In genomic region chr14:122837018-122837417, GRCm38 (mm10) we compare ENCODE assay signal across 23 mouse cellular contexts.
A peak's percentile ranks its signal among the peaks of the same experiment; 100 is the strongest.
DNase-seq lines count a peak whose midpoint lies in the region; ATAC-seq lines count a peak whose summit lies in the region.
"Had no signal": no experiment of that assay in that cellular context is flagged by ENCODE, and none has a peak within 500 bp of the region (broad histone marks: within the 10 kb centered on the region; RNA-seq: fewer than 3 reads in every experiment).

No protein-coding gene starts in this region.

- no peak overlapping the region for H3K4me3 ChIP-seq in forebrain, embryonic 12.5 days (replicated peaks)
- no peak overlapping the region for H3K4me3 ChIP-seq in forebrain, embryonic 11.5 days (ENCODE audit: low read depth, low read length)
- no peak overlapping the region for H3K4me3 ChIP-seq in forebrain, embryonic 10.5 days
- H3K4me3 ChIP-seq: erythroblast, embryonic 14.5 days; forebrain, embryonic 15.5 days; heart, embryonic 12.5 days; kidney, embryonic 15.5 days; liver, embryonic 13.5 days; midbrain, embryonic 13.5 days; neural tube, embryonic 12.5 days had no signal

- H3K27ac ChIP-seq in forebrain, embryonic 12.5 days = no peak overlapping the region
- no peak overlapping the region for H3K27ac ChIP-seq in forebrain, embryonic 11.5 days (ENCODE audit: low read depth, low read length)
- H3K27ac ChIP-seq in forebrain, embryonic 10.5 days = no peak overlapping the region
- H3K27ac ChIP-seq: forebrain, embryonic 15.5 days; kidney, embryonic 15.5 days; liver, embryonic 13.5 days; midbrain, embryonic 13.5 days; neural tube, embryonic 12.5 days had no signal

- ATAC-seq in forebrain, embryonic 12.5 days (ENCODE audit: low FRiP score) = peak; percentile 17; the same call in 1 of the 2 replicates
- ATAC-seq in forebrain, embryonic 11.5 days (replicated peaks; ENCODE audit: low FRiP score) = no peak
- ATAC-seq: activated CD4-positive, CD25-positive, alpha-beta regulatory T cell, adult 4 months; forebrain, embryonic 15.5 days; intestine, postnatal 0 days; midbrain, embryonic 13.5 days had no signal

- H3K9me3 ChIP-seq in forebrain, embryonic 12.5 days = no peaks in the 10 kb centered on the region
- H3K9me3 ChIP-seq in forebrain, embryonic 11.5 days (ENCODE audit: control insufficient read depth, low read length) = no peaks in the 10 kb centered on the region
- no peaks in the 10 kb centered on the region for H3K9me3 ChIP-seq in forebrain, embryonic 10.5 days
- H3K9me3 ChIP-seq: forebrain, embryonic 15.5 days; heart, embryonic 12.5 days; kidney, embryonic 15.5 days; liver, embryonic 13.5 days; midbrain, embryonic 13.5 days; neural tube, embryonic 12.5 days had no signal

- H3K27me3 ChIP-seq in forebrain, embryonic 12.5 days = no peaks in the 10 kb centered on the region
- H3K27me3 ChIP-seq in forebrain, embryonic 11.5 days (ENCODE audit: control insufficient read depth, insufficient read depth, low read length) = no peaks in the 10 kb centered on the region
- no peaks in the 10 kb centered on the region for H3K27me3 ChIP-seq in forebrain, embryonic 10.5 days (ENCODE audit: poor library complexity, severe bottlenecking)
- H3K27me3 ChIP-seq: forebrain, embryonic 15.5 days; heart, embryonic 12.5 days; kidney, embryonic 15.5 days; liver, embryonic 13.5 days; midbrain, embryonic 13.5 days; neural tube, embryonic 12.5 days had no signal

- no peak for DNase-seq in forebrain, embryonic 11.5 days (ENCODE audit: low spot score)
- DNase-seq in left cerebral cortex, postnatal 4 days = peak; percentile 42
- DNase-seq in left cerebral cortex, postnatal 36 days (ENCODE audit: low spot score in 2 of 2) = no peak
- DNase-seq in cerebellum, postnatal 36 days = peak; percentile 12 to 13
- DNase-seq in retina, postnatal 1 day = peak; percentile 16
- DNase-seq in forebrain, embryonic 10.5 days (ENCODE audit: extremely low spot score, low spot score) = no peak
- DNase-seq: adrenal gland, adult 8-10 months; gastrocnemius, postnatal 10 days; heart, postnatal 10 days; kidney, postnatal 36 days; liver, embryonic 13.5 days; lung, adult 2 months; thymus, adult 2 months; thymus, postnatal 4 days had no signal

- intact Hi-C loops in left cerebral cortex, postnatal 4 days (cut with DNase I) = no loop called here
- intact Hi-C loops in left cerebral cortex, postnatal 36 days (cut with DNase I) = no loop called here

- H3K4me2 ChIP-seq in forebrain, embryonic 12.5 days = no peak overlapping the region
- H3K4me2 ChIP-seq in forebrain, embryonic 11.5 days (ENCODE audit: low read depth, low read length, severe bottlenecking) = no peak overlapping the region
- H3K4me2 ChIP-seq: forebrain, embryonic 15.5 days; heart, embryonic 12.5 days; kidney, embryonic 15.5 days; liver, embryonic 13.5 days; midbrain, embryonic 13.5 days; neural tube, embryonic 12.5 days had no signal

- WGBS in forebrain, embryonic 12.5 days = 81% methylated on average over 2 of the region's 2 CpGs
- WGBS in forebrain, embryonic 11.5 days = 75% methylated on average over 2 of the region's 2 CpGs
- WGBS in forebrain, embryonic 10.5 days = 77% methylated on average over 2 of the region's 2 CpGs

- no peaks in the 10 kb centered on the region for H3K36me3 ChIP-seq in forebrain, embryonic 12.5 days (replicated peaks)
- H3K36me3 ChIP-seq in forebrain, embryonic 11.5 days (ENCODE audit: control insufficient read depth, insufficient read depth, low read length) = no peaks in the 10 kb centered on the region
- no peaks in the 10 kb centered on the region for H3K36me3 ChIP-seq in forebrain, embryonic 10.5 days (replicated peaks)
- H3K36me3 ChIP-seq: forebrain, embryonic 15.5 days; heart, embryonic 12.5 days; kidney, embryonic 15.5 days; liver, embryonic 13.5 days; midbrain, embryonic 13.5 days; neural tube, embryonic 12.5 days had no signal

- H3K4me1 ChIP-seq in forebrain, embryonic 12.5 days = peaks cover 8% of the 10 kb centered on the region; the same call in 1 of the 2 replicates
- no peaks in the 10 kb centered on the region for H3K4me1 ChIP-seq in forebrain, embryonic 11.5 days (replicated peaks; ENCODE audit: control insufficient read depth, insufficient read depth, low read length)
- peaks cover 12% of the 10 kb centered on the region for H3K4me1 ChIP-seq in forebrain, embryonic 10.5 days
- H3K4me1 ChIP-seq: heart, embryonic 12.5 days; kidney, embryonic 15.5 days; liver, embryonic 13.5 days; neural tube, embryonic 12.5 days had no signal

- no peak overlapping the region for H3K9ac ChIP-seq in forebrain, embryonic 12.5 days
- no peak overlapping the region for H3K9ac ChIP-seq in forebrain, embryonic 11.5 days (ENCODE audit: low read length)
- H3K9ac ChIP-seq: forebrain, embryonic 15.5 days; heart, embryonic 12.5 days; kidney, embryonic 15.5 days; liver, embryonic 13.5 days; midbrain, embryonic 13.5 days; neural tube, embryonic 12.5 days had no signal

Comparison
In these comparisons a context has a peak if more than half of its experiments do, and no peak if none do; other contexts are left out.
1. DNase-seq: peak in left cerebral cortex, postnatal 4 days (single experiment), cerebellum, postnatal 36 days (2 of 2) and retina, postnatal 1 day (single experiment); none in forebrain, embryonic 11.5 days (single experiment), left cerebral cortex, postnatal 36 days (0 of 2) and forebrain, embryonic 10.5 days (single experiment).